Mouse (Mus musculus) embryonic facial prominence, embryonic 15.5 days (tissue): Measurements from ENCODE around the gene Ank3. TPM values are rescaled to one million over a fixed set of nuclear protein-coding genes. Genes with fewer than 3 reads are reported as not detected.
"Not testable (repeated sequence)": the region's sequence is repeated elsewhere in the genome, so short reads cannot be mapped to it uniquely, and the experiment has no call there.

ENCODE experiments used
- ATAC-seq: fragments of 200-750 bp; cut with Nextera tagmentation; 2 replicates; pipeline ENCODE4 v1.8.0; 2017; ENCODE audit warnings: low read depth, moderate TSS enrichment; ENCODE audit not compliant: insufficient number of reproducible peaks, low FRiP score, low TSS enrichment
- H3K27ac ChIP-seq: fragments of 300-500 bp; sonication (generic); replicated peaks from 2 replicates; pipeline ENCODE4 v1.5.1; 2015; ENCODE audit warnings: mild to moderate bottlenecking, inconsistent platforms
- H3K27me3 ChIP-seq: fragments of 300-500 bp; sonication (generic); 2 replicates; pipeline ENCODE4 v1.6.1; 2015; ENCODE audit warnings: inconsistent platforms
- H3K36me3 ChIP-seq: fragments of 300-500 bp; sonication (generic); 2 replicates; pipeline ENCODE4 v1.6.1; 2015; ENCODE audit warnings: mild to moderate bottlenecking, inconsistent platforms
- H3K4me1 ChIP-seq: fragments of 300-500 bp; sonication (generic); 2 replicates; pipeline ENCODE4 v1.6.1; 2015; ENCODE audit warnings: inconsistent platforms
- H3K4me2 ChIP-seq: fragments of 300-500 bp; sonication (generic); replicated peaks from 2 replicates; pipeline ENCODE4 v1.6.1; 2015; ENCODE audit warnings: mild to moderate bottlenecking, inconsistent platforms
- H3K4me3 ChIP-seq: fragments of 300-500 bp; sonication (generic); replicated peaks from 2 replicates; pipeline ENCODE4 v1.5.1; 2015; ENCODE audit warnings: mild to moderate bottlenecking, inconsistent platforms
- H3K9ac ChIP-seq: fragments of 300-500 bp; sonication (generic); 2 replicates; pipeline ENCODE4 v1.6.1; 2015; ENCODE audit warnings: inconsistent platforms
- H3K9me3 ChIP-seq: fragments of 300-500 bp; sonication (generic); replicated peaks from 2 replicates; pipeline ENCODE4 v1.6.1; 2016; ENCODE audit warnings: inconsistent platforms
- WGBS: fragments of 180-500 bp; shearing (Covaris S2); methylation state at CpG from one replicate; pipeline ENCODE4 v1.1.7; 2015; 5-methylcytosine and 5-hydroxymethylcytosine counted together
- polyA plus RNA-seq: library from polyadenylated mRNA; unstranded; fragments of >200 nt; fragmentation: Nextera tagmentation; extraction: Ambion mirVana; gene quantifications from 2 replicates; pipeline ENCODE4 v1.2.1, GENCODE M21; 2015

Ank3 gene
- polyA plus RNA-seq, 1 experiment from 2014 or later = 24.3 TPM

DNA sequence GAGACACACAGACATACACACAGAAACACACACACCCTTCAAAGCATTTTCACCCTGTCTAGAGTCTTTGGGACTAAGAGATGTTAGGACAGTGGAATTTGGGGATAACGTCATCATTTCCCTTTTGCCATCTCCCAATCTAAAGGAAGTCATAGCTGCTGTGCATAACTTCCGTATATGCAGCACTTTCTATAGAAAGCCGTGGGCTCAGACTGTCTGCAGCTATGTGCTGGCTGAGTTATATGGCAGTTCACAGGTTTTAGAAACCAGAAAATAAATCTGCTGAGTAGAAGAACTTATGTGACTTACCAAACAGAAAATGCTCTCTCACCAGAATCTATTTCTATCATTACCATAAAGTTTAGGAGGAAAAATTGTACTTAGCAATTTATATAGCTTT lies 501.2 kb downstream of the Ank3 start:
- no peaks in the 10 kb centered on the region for H3K9me3 ChIP-seq
- no peak for ATAC-seq
- H3K4me1 ChIP-seq = no peaks in the 10 kb centered on the region
- no peak overlapping the region for H3K9ac ChIP-seq
- no peak overlapping the region for H3K27ac ChIP-seq
- 72% methylated on average over 3 of the region's 3 CpGs for WGBS
- H3K4me2 ChIP-seq = no peak overlapping the region
- no peak overlapping the region for H3K4me3 ChIP-seq
- H3K36me3 ChIP-seq = no peaks in the 10 kb centered on the region
- H3K27me3 ChIP-seq = no peaks in the 10 kb centered on the region

DNA sequence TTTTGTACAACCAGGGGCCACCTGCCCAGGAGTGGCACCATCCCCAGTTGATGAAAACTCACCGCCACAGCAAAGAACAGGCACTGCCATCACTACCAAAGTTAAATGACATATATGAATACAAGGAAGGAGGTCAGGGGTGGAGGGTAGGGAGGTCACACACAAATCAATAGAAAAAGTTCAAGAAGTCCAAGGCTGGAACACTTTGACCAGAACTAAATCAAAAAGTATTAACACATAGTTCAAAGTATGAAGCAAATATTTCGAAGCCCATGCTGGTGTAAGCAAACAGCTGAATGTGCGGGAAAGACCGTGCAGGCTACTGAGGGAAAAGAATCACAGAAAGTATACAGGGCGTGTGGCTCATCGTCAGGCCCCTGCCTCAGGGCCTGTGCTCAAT lies 503.5 kb downstream of the Ank3 start:
- ATAC-seq = no peak
- Histone ChIP-seq H3K4me1 (no peaks in the 10 kb centered on the region), H3K4me2 (no peak overlapping the region), H3K27me3 (no peaks in the 10 kb centered on the region), H3K4me3 (no peak overlapping the region), H3K9me3 (no peaks in the 10 kb centered on the region), H3K36me3 (no peaks in the 10 kb centered on the region), H3K9ac (no peak overlapping the region), H3K27ac (no peak overlapping the region)
- WGBS = 68% methylated on average over 6 of the region's 6 CpGs

GRCm38 (mm10) chr10:69904321-69904720 lies 505.7 kb downstream of the Ank3 start:
- Histone ChIP-seq H3K4me3 (no peak overlapping the region), H3K27ac (no peak overlapping the region), H3K4me1 (no peaks in the 10 kb centered on the region), H3K9me3 (no peaks in the 10 kb centered on the region), H3K9ac (no peak overlapping the region), H3K4me2 (no peak overlapping the region), H3K36me3 (no peaks in the 10 kb centered on the region), H3K27me3 (no peaks in the 10 kb centered on the region)
- no peak for ATAC-seq
- 74% methylated on average over 10 of the region's 10 CpGs for WGBS

GRCm38 (mm10) chr10:69907795-69908764 lies 509.5 kb downstream of the Ank3 start:
- WGBS = 50% methylated on average over 12 of the region's 12 CpGs
- Histone ChIP-seq H3K27ac (no peak overlapping the region), H3K36me3 (no peaks in the 10 kb centered on the region), H3K4me3 (no peak overlapping the region), H3K9me3 (no peaks in the 10 kb centered on the region), H3K9ac (no peak overlapping the region), H3K27me3 (no peaks in the 10 kb centered on the region), H3K4me1 (no peaks in the 10 kb centered on the region), H3K4me2 (no peak overlapping the region)
- ATAC-seq = no peak

GRCm38 (mm10) chr10:69909856-69910255 lies 511.3 kb downstream of the Ank3 start:
- Histone ChIP-seq H3K36me3 (no peaks in the 10 kb centered on the region), H3K9me3 (no peaks in the 10 kb centered on the region), H3K4me3 (no peak overlapping the region), H3K4me1 (no peaks in the 10 kb centered on the region), H3K4me2 (no peak overlapping the region), H3K9ac (no peak overlapping the region), H3K27ac (no peak overlapping the region), H3K27me3 (no peaks in the 10 kb centered on the region)
- WGBS = 77% methylated on average over 4 of the region's 4 CpGs
- ATAC-seq = no peak

GRCm38 (mm10) chr10:69910304-69910703 lies 511.7 kb downstream of the Ank3 start:
- H3K4me3 ChIP-seq, H3K9me3 ChIP-seq, H3K4me1 ChIP-seq, H3K27ac ChIP-seq, H3K9ac ChIP-seq, H3K36me3 ChIP-seq, H3K4me2 ChIP-seq, ATAC-seq, H3K27me3 ChIP-seq: not testable (repeated sequence)
- WGBS = 24% methylated on average over 5 of the region's 6 CpGs

- H3K9me3 ChIP-seq, H3K4me1 ChIP-seq, H3K27me3 ChIP-seq, ATAC-seq, H3K36me3 ChIP-seq, H3K9ac ChIP-seq, H3K27ac ChIP-seq, H3K4me2 ChIP-seq, H3K4me3 ChIP-seq: not testable (repeated sequence)
- 41% methylated on average over 5 of the region's 7 CpGs for WGBS
These were observed 512.2 kb downstream of the Ank3 start for GRCm38 (mm10) chr10:69910726-69911125.

DNA sequence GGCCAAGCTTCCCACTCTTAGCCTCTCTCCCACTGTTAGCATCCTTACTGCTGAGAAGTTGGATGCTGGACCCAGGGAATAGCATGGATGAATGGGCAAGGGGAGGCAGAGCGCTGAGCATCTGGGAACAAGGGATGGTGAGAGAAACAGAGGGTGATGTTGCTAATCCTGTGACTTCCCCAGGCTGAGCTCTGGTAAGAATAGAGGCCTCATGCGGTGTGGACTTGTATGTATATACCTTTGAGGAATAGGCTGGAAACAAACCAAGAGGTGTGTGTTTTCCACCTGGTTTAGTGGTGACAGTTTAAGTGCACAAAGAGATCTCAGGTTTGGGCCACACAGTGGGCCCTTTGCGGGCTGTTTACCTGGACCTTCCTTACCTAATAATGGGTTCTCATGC lies 517.0 kb downstream of the Ank3 start:
- H3K27ac ChIP-seq = no peak overlapping the region
- H3K4me1 ChIP-seq = no peaks in the 10 kb centered on the region
- H3K9me3 ChIP-seq = no peaks in the 10 kb centered on the region
- no peaks in the 10 kb centered on the region for H3K36me3 ChIP-seq
- ATAC-seq = no peak
- H3K4me2 ChIP-seq = no peak overlapping the region
- H3K27me3 ChIP-seq = no peaks in the 10 kb centered on the region
- no peak overlapping the region for H3K9ac ChIP-seq
- no peak overlapping the region for H3K4me3 ChIP-seq
- WGBS = 75% methylated on average over 3 of the region's 3 CpGs

- 75% methylated on average over 4 of the region's 4 CpGs for WGBS
- Histone ChIP-seq H3K4me3 (no peak overlapping the region), H3K27me3 (no peaks in the 10 kb centered on the region), H3K4me1 (no peaks in the 10 kb centered on the region), H3K36me3 (no peaks in the 10 kb centered on the region), H3K9ac (no peak overlapping the region), H3K9me3 (no peaks in the 10 kb centered on the region), H3K4me2 (no peak overlapping the region), H3K27ac (no peak overlapping the region)
- no peak for ATAC-seq
These were observed 517.6 kb downstream of the Ank3 start for GRCm38 (mm10) chr10:69916205-69916604.

- no peaks in the 10 kb centered on the region for H3K4me1 ChIP-seq
- no peak overlapping the region for H3K4me3 ChIP-seq
- no peak for ATAC-seq
- no peak overlapping the region for H3K27ac ChIP-seq
- no peaks in the 10 kb centered on the region for H3K36me3 ChIP-seq
- no peaks in the 10 kb centered on the region for H3K9me3 ChIP-seq
- H3K4me2 ChIP-seq = no peak overlapping the region
- H3K9ac ChIP-seq = no peak overlapping the region
- H3K27me3 ChIP-seq = no peaks in the 10 kb centered on the region
- 77% methylated on average over 10 of the region's 10 CpGs for WGBS
These were observed 518.3 kb downstream of the Ank3 start for GRCm38 (mm10) chr10:69916689-69917435.

DNA sequence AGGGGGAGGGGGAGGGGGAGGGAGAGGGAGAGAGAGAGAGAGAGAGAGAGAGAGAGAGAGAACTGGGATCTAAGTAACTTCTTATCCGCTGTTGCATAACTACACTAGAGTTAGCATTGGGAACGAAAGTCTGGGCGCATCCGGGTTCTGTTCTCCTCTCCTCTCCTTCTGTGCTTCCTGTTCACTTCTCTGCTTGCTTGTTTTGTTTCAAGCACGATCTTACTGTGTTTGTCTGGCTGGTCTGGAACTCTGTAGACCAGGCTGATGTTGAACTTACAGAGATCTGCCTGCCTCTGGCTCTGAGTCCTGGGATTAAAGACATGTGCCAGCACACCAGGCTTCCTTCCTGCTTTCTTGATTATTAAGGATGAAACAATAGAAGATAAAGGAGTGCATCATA lies 519.1 kb downstream of the Ank3 start:
- no peak overlapping the region for H3K4me2 ChIP-seq
- ATAC-seq = no peak
- no peak overlapping the region for H3K27ac ChIP-seq
- no peak overlapping the region for H3K4me3 ChIP-seq
- no peak overlapping the region for H3K9ac ChIP-seq
- WGBS = 87% methylated on average over 5 of the region's 5 CpGs
- H3K36me3 ChIP-seq = no peaks in the 10 kb centered on the region
- no peaks in the 10 kb centered on the region for H3K4me1 ChIP-seq
- H3K27me3 ChIP-seq = no peaks in the 10 kb centered on the region
- no peaks in the 10 kb centered on the region for H3K9me3 ChIP-seq
